Mouse (Mus musculus): ENCODE data around the gene Psmd3. TPM values are rescaled to one million over a fixed set of nuclear protein-coding genes. Genes with fewer than 3 reads are reported as not detected.
"Not testable (repeated sequence)": the region's sequence is repeated elsewhere in the genome, so short reads cannot be mapped to it uniquely, and the experiment has no call there.

The Psmd3 gene
- total RNA-seq, 2 experiments from 2014 or later = 112 to 113 TPM

- DNase-seq = no peak
These were observed 38.4 kb downstream of the Psmd3 start for GRCm38 (mm10) chr11:98720756-98721155.

- DNase-seq = peak; percentile 71
These were observed 39.3 kb downstream of the Psmd3 start for GRCm38 (mm10) chr11:98721458-98722226.

GRCm38 (mm10) chr11:98723098-98723497 is 40.7 kb downstream of the Psmd3 start:
- no peak for DNase-seq

GRCm38 (mm10) chr11:98725926-98726506 is 43.7 kb downstream of the Psmd3 start:
- no peak for DNase-seq

- DNase-seq = peak; percentile 63
These were observed 46.8 kb downstream of the Psmd3 start, which contains the start of gene Med24 for GRCm38 (mm10) chr11:98729119-98729588. Med24 (minus strand) TSS chr11:98729435.

GRCm38 (mm10) chr11:98730727-98731126 is 48.4 kb downstream of the Psmd3 start:
- DNase-seq = no peak

- DNase-seq = no peak
These were observed 48.8 kb downstream of the Psmd3 start for GRCm38 (mm10) chr11:98731134-98731533.

- DNase-seq = no peak
These were observed 51.7 kb downstream of the Psmd3 start for GRCm38 (mm10) chr11:98734020-98734419.

- DNase-seq = no peak
These were observed 52.8 kb downstream of the Psmd3 start for GRCm38 (mm10) chr11:98735111-98735510.

GRCm38 (mm10) chr11:98736176-98736575 is 53.8 kb downstream of the Psmd3 start:
- no peak for DNase-seq

GRCm38 (mm10) chr11:98737220-98737619 is 54.9 kb downstream of the Psmd3 start:
- not testable (repeated sequence) for DNase-seq

- no peak for DNase-seq
These were observed 56.1 kb downstream of the Psmd3 start for GRCm38 (mm10) chr11:98738428-98738911.

- DNase-seq = no peak
These were observed 56.6 kb downstream of the Psmd3 start for GRCm38 (mm10) chr11:98738925-98739324.

- no peak for DNase-seq
These were observed 57.7 kb downstream of the Psmd3 start for GRCm38 (mm10) chr11:98740026-98740392.

GRCm38 (mm10) chr11:98740393-98741050 is 58.2 kb downstream of the Psmd3 start, which contains the start of gene Thra:
Thra (plus strand) TSS chr11:98740638.
- DNase-seq = peak; percentile 73

- DNase-seq = no peak
These were observed 58.8 kb downstream of the Psmd3 start for GRCm38 (mm10) chr11:98741051-98741620.

GRCm38 (mm10) chr11:98741622-98742396 is 59.5 kb downstream of the Psmd3 start:
- DNase-seq = peak; percentile 86

- DNase-seq = peak; percentile 38
These were observed 60.3 kb downstream of the Psmd3 start for GRCm38 (mm10) chr11:98742397-98743291.

GRCm38 (mm10) chr11:98743655-98744345 is 61.4 kb downstream of the Psmd3 start:
- peak; percentile 71 for DNase-seq

- peak; percentile 40 for DNase-seq
These were observed 62.2 kb downstream of the Psmd3 start for GRCm38 (mm10) chr11:98744456-98745019.

Data from gastrocnemius, postnatal 10 days (tissue).